ENCODE assay signal across 8 mouse cellular contexts in the genomic region with DNA sequence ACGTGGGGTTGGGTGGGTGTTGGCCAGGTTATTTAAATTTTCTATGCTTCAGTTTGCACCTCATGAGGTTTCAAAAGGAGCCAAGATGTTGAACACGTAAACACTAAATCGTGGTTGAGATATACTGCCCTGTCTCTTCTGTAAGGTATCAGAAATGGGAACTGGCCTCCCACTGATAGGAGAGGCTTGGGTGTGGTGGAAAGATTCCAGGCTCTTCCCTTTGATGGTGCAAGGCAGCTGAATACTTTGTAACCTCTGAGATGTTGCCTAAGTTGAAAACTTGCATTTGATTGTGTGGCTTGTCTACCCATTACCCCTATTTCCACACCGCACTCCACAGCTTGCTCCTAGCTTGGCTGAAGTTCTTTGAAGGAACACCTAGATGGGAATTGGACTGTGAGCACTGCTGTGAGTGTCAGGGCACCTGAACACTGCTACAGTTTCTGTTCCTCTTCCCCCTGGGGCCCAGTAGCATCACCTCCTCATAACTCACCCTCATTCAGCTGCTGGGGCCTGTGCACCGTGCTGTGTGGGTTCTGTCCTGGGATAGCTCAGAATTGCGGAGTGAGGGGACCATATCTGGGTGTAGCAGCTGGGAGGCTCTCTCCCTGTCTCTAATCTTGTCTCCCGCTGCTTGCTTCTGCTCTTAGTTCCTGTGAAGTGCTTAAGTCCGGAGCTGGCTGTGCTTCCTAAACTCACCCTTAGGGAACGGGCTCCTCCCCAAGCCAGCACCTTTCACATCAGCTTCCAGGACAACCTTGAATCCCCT. TPM values are rescaled to one million over a fixed set of nuclear protein-coding genes. Genes with fewer than 3 reads are reported as not detected.
DNase-seq lines count a peak whose midpoint lies in the region; ATAC-seq and TF ChIP-seq lines count a peak whose summit lies in the region.

No protein-coding gene starts in this region.

- H3K27me3 ChIP-seq in liver, embryonic 16.5 days (ENCODE audit: control insufficient read depth, insufficient read depth, low read depth, low read length) = no peaks in the 10 kb centered on the region
- H3K27me3 ChIP-seq in stomach, embryonic 16.5 days (ENCODE audit: control insufficient read depth, insufficient read depth, low read length) = no peaks in the 10 kb centered on the region
- no peaks in the 10 kb centered on the region for H3K27me3 ChIP-seq in cerebellum, adult 2 months (ENCODE audit: control insufficient read depth, insufficient read depth, low read length)

- H3K9me3 ChIP-seq in liver, embryonic 16.5 days (replicated peaks; ENCODE audit: control insufficient read depth, low read length) = no peaks in the 10 kb centered on the region
- no peaks in the 10 kb centered on the region for H3K9me3 ChIP-seq in stomach, embryonic 16.5 days (replicated peaks; ENCODE audit: control insufficient read depth, low read length)

- TF ChIP-seq CTCF in cerebellum, adult 2 months (IDR thresholded peaks at IDR 0.05; ENCODE audit: borderline replicate concordance, insufficient read depth, low read depth, low read length) = no peak

- WGBS in liver, embryonic 16.5 days (ENCODE audit: insufficient replicate concordance) = 17% methylated on average over 9 of the region's 9 CpGs
- 38% methylated on average over 9 of the region's 9 CpGs for WGBS in stomach, embryonic 16.5 days
- 61% methylated on average over 9 of the region's 9 CpGs for WGBS in cerebellum, adult 2 months

- peak overlapping the region; percentile 65 for H3K4me2 ChIP-seq in liver, embryonic 16.5 days (ENCODE audit: low read depth, low read length)
- peak overlapping the region; percentile 63 for H3K4me2 ChIP-seq in stomach, embryonic 16.5 days (ENCODE audit: low read depth, low read length)

- peaks cover 48% of the 10 kb centered on the region for H3K4me1 ChIP-seq in liver, embryonic 16.5 days (ENCODE audit: control insufficient read depth, low read depth, low read length)
- peaks cover 38% of the 10 kb centered on the region for H3K4me1 ChIP-seq in stomach, embryonic 16.5 days (ENCODE audit: control insufficient read depth, insufficient read depth, low read length)
- peaks cover 7% of the 10 kb centered on the region for H3K4me1 ChIP-seq in cerebellum, adult 2 months (ENCODE audit: control insufficient read depth, insufficient read depth, low read length)

- no peaks in the 10 kb centered on the region; the same call in none of the 2 replicates for H3K36me3 ChIP-seq in liver, embryonic 16.5 days (ENCODE audit: control insufficient read depth, insufficient read depth)
- no peaks in the 10 kb centered on the region for H3K36me3 ChIP-seq in stomach, embryonic 16.5 days (ENCODE audit: control insufficient read depth, insufficient read depth, low read length)

- peak overlapping the region; percentile 96 for H3K9ac ChIP-seq in liver, embryonic 16.5 days (ENCODE audit: low read depth, low read length)
- H3K9ac ChIP-seq in stomach, embryonic 16.5 days (ENCODE audit: low read length) = peak overlapping the region; percentile 88

- TF ChIP-seq POLR2A in cerebellum, adult 2 months (IDR thresholded peaks at IDR 0.05; ENCODE audit: borderline replicate concordance, insufficient read depth, low read length) = no peak

- DNase-seq in 3T3-L1 (ENCODE audit: low read depth, low spot score) (peak; percentile 28), ES-CJ7 (ENCODE audit: low read depth, low spot score) (peak; percentile 50)
- DNase-seq in gastrocnemius, postnatal 10 days = no peak
- no peak for DNase-seq in layer of hippocampus, postnatal 36 days
- no peak for DNase-seq in cerebellum, adult 2 months

- peak overlapping the region; percentile 100 for H3K27ac ChIP-seq in liver, embryonic 16.5 days (ENCODE audit: low read length)
- no peak overlapping the region for H3K27ac ChIP-seq in stomach, embryonic 16.5 days (ENCODE audit: low read length)
- H3K27ac ChIP-seq in cerebellum, adult 2 months (ENCODE audit: insufficient read depth, low read length) = no peak overlapping the region

- ATAC-seq in granulocyte monocyte progenitor cell, adult 5-6 weeks (replicated peaks; ENCODE audit: poor library complexity, severe bottlenecking) = peak; percentile 52
- ATAC-seq in liver, embryonic 16.5 days (ENCODE audit: low read depth) = peak; percentile 84
- no peak for ATAC-seq in stomach, embryonic 16.5 days (ENCODE audit: insufficient read depth, low FRiP score)

- peak overlapping the region; percentile 89 for H3K4me3 ChIP-seq in liver, embryonic 16.5 days (ENCODE audit: low read depth, low read length)
- H3K4me3 ChIP-seq in stomach, embryonic 16.5 days (replicated peaks; ENCODE audit: low read length) = peak overlapping the region; percentile 80
- no peak overlapping the region for H3K4me3 ChIP-seq in cerebellum, adult 2 months (replicated peaks; ENCODE audit: insufficient read depth, low read depth, low read length)

RNA-seq across cellular contexts. Expression of gene Slc13a4, which starts 53.6 kb away (rescaled TPM):
- not detected in 2 replicates for total RNA-seq in granulocyte monocyte progenitor cell, adult 5-6 weeks (2014; fragmentation: Nextera tagmentation)
- total RNA-seq in granulocyte monocyte progenitor cell, adult 5-6 weeks (2017) = not detected in 2 replicates
- 0.04 TPM in 2 replicates for polyA plus RNA-seq in liver, embryonic 16.5 days (2015; fragmentation: Nextera tagmentation; extraction: Ambion mirVana)
- 0.22 and 0.34 TPM in 2 replicates for polyA plus RNA-seq in stomach, embryonic 16.5 days (2015; fragmentation: Nextera tagmentation; extraction: Ambion mirVana)
- under 1 TPM; 0.28 to 0.47 TPM for total RNA-seq in gastrocnemius, postnatal 10 days (2021)
- 1 to 10 TPM; 2.7 to 6.0 TPM for total RNA-seq in layer of hippocampus, postnatal 36 days (2021)
- polyA plus RNA-seq in cerebellum, adult 2 months (2012; rRNA removed) = 4.9 and 9.8 TPM in 2 replicates

Comparison
In these comparisons a context has a peak if more than half of its experiments do, and no peak if none do; other contexts are left out.
1. DNase-seq: peak in 3T3-L1 (single experiment) and ES-CJ7 (single experiment); none in gastrocnemius, postnatal 10 days (single experiment), layer of hippocampus, postnatal 36 days (0 of 2) and cerebellum, adult 2 months (0 of 2).